Mouse (Mus musculus) cerebellum, adult 2 months (tissue): Measurements from ENCODE around the gene Nudt22.

Experiments used
- CTCF ChIP-seq: fragments of 200-500 bp; IDR thresholded peaks from 2 replicates; pipeline ENCODE4 v1.5.1; 2011; ENCODE audit warnings: low read depth, mild to moderate bottlenecking, control low read depth, low read length, moderate library complexity, borderline replicate concordance; ENCODE audit not compliant: insufficient read depth
- POLR2A ChIP-seq: fragments of 200-500 bp; IDR thresholded peaks from 2 replicates; pipeline ENCODE4 v1.6.1; 2011; ENCODE audit warnings: low read length, control low read depth, borderline replicate concordance; ENCODE audit not compliant: insufficient read depth

DNA sequence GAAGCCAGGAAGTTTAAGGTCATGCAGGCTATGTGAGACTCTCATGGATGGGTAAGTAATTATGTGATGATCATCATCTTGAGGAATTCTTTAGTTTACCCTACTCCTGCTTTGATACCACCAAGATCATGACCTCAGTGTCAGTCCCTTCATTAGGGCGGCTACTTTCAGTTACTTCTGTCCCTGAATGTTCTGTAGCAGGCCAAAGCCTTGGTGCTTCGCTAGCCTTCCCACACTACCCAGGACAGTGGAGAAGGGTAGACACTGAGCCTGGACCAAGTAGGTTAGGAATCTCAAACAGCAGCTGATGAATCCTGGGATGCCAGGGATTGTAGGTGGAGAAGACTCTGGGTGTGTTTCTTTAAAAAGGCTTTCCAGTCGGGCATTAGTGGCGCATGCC is 14.5 kb downstream of the Nudt22 start:
- no peak for TF ChIP-seq CTCF
- no peak for TF ChIP-seq POLR2A
